Mouse (Mus musculus) urinary bladder, adult 2 months (tissue): ENCODE data around the gene Ankrd33b. TPM values are rescaled to one million over a fixed set of nuclear protein-coding genes. Genes with fewer than 3 reads are reported as not detected.

Experiments used
- DNase-seq: peaks from one replicate; pipeline ENCODE4 v3.0.0; 2022; ENCODE audit warnings: low spot score
- polyA plus RNA-seq: library from polyadenylated mRNA; depleted of rRNA; stranded (reverse); fragments of >200 nt; gene quantifications from 2 replicates; pipeline ENCODE4 v1.2.3, GENCODE M21; 2012

Ankrd33b gene
- polyA plus RNA-seq, 1 experiment: 0.85 TPM

DNA sequence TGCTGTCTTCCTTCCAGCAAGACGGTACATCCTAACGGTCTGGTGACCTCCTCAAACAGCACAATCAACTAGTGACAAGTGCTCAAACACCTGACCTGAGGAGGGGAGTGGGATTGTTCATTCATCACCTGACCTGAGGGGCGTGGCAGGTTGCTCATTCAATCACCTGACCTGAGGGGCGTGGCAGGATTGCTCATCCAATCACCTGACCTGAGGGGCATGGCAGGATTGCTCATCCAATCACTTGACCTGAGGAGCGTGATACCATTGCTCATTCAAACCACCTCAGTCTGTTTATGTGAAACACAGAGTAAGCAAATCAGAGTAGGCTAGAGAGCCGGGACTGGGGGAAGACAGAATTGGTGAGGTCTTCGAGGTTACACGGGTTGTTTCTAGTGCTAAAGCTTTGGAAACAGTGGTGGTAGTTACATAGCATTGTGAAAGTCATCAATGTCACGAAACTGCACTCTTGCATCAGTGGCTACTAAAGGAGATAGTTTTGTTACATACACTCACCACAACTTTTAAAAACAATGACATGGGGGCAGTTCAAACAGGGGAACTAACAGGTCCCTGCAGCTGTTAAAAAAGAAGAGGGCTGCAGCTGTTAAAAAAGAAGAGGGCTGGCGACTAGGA lies 28.8 kb downstream of the Ankrd33b start:
- no peak for DNase-seq

DNA sequence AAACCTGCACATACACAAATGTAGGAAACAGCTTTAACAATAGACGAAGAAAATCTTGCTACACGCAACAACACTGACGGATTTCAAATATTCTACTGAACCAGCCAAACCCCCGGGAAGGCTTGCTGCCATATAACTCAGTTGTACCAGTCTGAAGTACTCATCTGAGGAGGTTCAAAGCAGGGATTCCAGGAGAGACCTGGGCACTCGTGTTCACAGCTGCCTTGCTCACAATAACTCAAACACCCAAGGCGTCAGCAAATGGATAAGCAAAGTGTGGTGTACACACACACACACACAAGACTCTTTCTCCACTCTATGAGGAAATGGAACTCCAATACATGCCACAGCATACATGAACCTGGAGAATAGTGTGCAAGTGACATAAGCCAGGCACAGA lies 29.5 kb downstream of the Ankrd33b start:
- DNase-seq: no peak

DNA sequence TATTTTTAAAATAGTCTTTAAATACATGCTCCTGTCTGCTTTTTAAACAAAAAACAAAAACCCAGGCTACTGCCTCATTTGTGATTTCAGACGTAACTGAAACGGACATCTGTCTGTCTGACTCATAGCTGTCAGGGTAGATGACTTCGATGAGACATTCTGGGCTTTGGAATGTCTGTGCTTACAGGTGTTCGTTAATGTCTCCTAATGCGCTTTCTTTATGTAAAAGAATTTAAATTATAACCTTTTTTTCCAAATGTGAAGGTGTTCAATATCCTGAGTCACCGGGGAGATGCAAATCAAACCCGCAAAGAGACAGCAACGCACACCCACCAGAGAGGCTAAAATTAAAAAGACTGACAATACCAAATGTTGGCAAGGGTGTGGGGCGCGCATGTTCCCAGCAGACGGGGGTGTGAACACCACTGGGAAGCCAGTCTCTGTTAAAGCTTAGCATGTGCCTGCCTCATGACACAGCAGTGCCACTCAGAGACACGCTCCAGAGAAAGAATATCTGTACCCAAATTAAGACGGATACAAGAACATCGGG lies 30.3 kb downstream of the Ankrd33b start:
- no peak for DNase-seq

DNA sequence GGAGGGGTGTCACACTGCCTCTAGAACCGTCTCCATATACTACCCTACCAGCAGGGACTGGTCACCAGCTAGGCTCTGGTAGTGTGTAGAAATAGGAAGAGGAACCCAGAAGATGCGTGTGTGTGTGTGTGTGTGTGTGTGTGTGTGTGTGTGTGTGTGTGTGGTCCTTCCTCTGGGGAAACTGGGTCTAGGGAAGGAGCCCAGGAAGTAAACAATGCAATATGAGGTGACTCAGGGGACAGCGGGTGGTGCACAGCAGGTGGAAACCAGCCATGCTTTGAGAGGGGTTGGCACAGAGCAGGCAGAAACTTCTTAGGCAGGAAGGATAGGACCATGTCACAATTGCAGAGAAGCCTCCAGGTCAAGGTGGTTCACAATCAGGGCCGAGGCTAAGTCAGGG lies 30.8 kb downstream of the Ankrd33b start:
- DNase-seq: no peak

DNA sequence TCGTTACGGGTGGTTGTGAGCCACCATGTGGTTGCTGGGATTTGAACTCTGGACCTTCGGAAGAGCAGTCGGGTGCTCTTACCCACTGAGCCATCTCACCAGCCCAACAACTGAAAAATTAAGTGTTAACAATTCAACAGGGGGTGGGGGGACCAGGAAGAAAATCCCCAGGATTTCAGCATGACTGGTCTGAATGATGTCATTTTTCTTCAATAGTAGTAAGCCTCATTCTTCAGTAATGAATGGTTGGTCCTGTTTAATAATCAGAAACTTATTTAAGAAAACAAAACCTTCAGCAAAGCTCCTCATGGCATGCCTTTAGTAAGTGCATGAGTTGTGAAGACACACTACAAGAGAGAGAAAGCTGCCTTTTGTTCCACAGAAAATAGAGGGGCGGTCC lies 32.7 kb downstream of the Ankrd33b start:
- DNase-seq: no peak

DNA sequence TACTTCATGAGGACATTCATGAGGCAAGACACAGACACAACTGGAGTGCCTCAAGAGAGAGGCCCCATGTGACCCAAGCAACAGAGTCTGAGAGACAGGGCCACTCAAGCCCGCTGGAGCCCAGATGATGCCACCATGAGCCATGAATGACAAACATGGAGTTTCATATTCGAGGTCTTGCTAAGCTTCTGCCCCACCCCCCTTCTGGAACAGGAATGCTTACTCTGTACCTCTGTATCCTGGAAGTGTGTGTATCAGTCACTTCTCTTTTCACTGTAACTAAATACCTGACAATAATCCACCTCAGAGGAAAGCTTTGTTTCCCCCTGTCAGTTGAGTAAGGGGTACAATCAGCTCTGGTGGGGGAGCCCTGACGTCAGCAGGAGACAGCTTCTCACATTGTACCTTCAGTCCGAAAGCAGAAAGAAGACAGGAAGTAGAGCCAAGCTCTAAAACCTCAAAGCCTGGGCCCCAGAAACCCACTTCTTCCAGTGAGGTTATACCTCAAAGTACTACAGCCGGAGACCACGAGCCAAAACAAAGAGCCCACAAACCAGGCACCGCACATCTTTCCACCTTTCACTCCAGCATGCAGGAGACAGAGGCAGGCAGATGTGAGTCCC lies 34.9 kb downstream of the Ankrd33b start:
- DNase-seq: no peak

DNA sequence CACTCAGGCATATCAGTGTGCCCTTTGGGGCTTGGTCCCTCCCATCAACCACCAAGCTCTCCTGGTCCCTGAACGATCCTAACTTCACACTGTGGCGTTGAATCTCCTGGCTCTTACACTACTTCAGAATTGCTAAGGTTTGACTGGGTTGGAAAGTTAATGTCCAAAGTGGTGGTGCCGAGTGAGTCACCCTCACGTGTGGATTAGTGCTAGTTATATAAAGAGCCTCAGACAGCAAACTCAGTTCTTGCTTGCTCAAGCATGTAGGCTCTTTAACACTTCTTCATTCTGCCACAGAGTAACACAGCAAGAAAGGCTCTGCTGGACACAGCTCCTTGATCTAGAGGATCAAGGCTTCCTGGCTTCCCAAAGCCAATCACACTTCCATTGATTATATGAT lies 35.8 kb downstream of the Ankrd33b start:
- no peak for DNase-seq

DNA sequence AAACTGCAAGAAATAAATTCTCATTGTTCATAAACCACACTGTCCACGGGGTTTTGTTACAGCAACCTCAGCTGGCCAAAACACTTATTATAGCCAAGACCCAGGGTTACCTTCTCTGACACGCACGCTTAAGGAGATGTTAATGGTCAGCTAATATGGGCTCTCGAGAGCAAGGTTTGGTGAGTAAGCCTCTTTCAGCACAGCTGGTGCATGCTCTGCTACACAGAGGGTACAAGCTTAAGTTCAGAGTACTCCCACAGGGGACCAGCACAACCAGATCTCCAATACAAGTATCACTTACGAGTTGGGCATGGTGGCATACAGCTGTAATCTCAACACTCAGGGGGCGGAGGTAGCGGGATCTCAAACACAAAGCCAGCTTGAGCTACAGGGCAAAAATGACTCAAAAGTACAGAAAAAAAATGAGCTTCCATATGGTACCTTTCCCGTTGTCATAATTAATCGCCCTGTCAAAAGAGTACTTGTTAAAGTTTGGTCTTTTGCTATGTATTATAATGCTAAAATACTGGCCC lies 39.4 kb downstream of the Ankrd33b start:
- DNase-seq: no peak

DNA sequence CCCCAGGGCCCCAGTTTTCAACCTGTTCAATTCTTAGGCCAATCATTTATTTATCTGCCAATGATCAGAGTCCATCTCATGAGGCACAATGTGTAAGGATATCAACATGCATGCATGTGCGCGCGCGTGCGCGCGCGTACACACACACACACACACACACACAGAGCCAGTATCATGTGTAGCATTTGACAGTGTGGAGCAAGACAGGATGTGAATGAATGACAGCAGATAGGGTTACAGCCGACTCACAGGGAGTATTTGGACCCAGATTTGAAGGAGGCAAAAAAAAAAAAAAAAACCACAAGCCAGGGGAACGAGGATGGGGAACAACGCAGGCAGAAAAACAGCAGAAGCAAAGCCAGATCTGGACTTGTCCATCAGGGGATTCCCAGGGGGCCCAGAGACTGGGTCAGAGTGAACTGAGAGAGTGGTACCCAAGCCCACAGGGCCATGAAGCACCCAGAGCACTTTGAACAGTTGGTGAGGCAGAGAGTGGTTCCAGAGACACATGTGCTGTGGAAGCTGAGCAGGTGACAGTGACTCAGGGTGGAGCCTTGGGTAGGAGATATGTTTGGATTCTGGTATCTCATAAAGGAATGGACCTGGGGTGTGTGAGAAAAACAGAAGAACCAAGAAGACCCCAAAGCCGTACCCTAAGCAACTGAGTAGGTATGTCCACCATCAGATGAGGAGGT lies 41.7 kb downstream of the Ankrd33b start:
- no peak for DNase-seq

DNA sequence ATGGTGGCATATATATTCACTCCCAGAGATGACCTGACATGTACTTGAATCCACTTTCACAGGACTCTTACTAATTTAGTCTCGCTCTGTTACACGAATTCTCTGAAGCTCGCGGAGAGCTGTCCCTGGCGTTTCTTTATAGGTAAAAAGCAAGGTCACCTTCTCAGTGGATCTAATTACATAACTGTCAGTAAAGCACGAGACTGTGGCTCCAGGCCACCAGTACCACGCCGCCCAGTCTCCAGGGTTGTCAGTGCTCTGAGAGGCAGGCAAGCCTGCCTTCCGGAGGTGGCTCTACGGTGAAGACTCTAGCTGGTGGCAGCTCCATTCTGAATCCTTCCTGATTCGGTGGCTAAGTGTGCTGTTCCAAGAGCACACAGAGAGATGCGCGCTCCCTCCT lies 43.0 kb downstream of the Ankrd33b start:
- no peak for DNase-seq

DNA sequence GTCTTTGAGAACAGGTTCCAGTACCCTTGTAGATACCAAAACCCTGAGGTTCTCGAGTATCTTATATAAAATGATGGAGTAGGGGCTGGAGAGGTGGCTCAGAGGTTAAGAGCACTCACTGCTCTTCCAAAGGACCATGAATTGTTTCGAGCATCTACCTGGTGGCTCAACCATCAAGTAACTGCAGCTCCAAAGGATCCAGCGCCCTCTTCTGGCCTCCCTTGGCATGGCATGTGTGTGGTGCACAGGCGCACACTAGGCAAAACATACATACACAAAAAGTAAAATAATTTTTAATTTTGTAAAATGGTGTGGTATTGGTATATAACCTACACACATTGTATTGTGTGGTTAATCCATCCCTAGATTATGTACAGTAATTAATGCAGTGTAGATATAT lies 43.8 kb downstream of the Ankrd33b start:
- DNase-seq: no peak

DNA sequence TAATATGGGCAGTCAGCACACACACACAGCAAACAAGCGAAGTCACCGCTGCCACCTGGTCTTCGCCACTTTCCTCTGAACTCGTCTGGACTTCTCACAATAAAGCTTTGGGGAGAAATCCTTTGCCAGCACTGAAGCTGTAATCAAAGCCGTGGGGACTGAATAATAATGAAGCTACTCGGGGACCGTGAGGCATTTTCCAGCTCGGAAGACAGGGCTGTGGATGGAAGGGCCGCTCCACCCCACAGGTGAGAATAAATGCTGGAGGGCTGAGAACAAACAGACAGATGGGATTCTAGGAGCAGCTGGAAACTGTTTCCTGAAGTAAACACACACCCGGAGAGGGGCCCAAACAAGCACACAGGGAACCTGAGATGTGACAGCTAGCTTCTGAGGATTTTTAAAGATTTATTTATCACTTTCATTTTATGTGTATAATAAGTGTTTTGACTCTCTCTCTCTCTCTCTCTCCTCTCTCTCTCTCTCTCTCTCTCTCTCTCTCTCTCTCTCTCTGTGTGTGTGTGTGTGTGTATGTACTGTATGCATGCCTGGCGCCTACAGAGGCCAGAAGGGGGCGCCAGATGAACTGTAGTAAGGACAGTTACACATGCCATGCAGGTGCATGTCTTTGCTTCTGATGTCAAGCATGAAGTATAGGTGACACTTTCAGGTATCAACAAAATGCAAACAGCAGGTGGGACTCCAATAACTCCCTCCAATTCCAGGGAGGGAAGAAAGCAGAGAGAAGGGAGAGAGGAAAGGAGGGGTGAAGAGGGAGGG lies 46.7 kb downstream of the Ankrd33b start:
- no peak for DNase-seq

DNA sequence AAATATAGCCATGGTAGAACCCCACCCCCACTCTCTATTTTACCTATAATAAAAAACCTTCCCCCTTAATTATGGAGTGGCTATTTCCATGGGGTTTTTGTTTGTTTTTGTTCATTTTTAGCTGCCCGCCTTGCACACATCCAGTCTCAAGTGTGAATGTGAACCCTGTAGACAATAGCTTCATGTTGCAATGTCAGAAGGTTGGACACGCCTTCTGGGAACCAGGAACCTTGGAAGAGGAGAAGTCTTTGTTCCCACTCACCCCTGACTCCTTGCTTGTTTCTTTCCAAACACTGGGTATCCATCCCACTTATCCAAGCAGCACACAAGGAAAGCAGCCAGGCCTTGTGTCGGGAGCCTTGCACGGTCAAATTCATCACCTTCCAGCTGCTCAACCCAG lies 48.5 kb downstream of the Ankrd33b start:
- no peak for DNase-seq

DNA sequence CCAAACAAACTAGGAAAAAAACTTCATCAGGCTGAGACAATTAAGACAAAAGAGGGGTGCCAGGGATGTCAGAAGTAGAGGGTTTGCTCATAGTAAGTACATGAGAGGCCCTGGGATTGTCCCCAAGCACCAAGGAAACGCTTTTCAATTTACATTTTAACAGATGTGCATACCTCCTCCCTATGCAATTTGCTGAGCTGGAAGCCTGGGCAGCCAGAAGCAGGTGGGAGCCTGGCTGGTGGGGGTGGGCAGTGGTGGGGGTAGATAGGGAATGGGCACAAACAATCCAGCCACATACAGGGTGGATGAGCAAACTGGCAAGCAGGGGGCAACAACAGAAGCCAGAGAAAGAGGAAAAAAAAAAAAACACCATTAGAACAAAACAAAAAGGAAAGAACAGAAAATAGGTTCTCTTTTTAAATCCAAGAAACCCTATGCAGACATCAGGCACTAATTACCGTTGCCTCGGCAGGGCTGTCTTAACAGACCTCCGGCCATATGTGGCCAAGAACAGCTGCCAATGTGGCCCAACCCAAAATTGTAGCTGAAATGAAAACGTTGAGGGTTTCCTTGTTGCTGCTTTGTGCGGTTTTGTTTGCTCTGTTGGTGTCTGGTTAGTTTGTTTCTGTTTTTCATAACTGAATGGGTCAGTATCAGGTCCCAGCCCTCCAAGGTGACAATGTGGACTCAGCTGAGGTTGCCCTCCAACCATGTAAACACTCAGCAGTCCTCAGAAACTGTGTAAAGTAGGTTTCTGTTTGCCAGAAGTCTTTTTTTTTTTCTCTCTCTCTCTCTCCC lies 49.2 kb downstream of the Ankrd33b start:
- DNase-seq: no peak

DNA sequence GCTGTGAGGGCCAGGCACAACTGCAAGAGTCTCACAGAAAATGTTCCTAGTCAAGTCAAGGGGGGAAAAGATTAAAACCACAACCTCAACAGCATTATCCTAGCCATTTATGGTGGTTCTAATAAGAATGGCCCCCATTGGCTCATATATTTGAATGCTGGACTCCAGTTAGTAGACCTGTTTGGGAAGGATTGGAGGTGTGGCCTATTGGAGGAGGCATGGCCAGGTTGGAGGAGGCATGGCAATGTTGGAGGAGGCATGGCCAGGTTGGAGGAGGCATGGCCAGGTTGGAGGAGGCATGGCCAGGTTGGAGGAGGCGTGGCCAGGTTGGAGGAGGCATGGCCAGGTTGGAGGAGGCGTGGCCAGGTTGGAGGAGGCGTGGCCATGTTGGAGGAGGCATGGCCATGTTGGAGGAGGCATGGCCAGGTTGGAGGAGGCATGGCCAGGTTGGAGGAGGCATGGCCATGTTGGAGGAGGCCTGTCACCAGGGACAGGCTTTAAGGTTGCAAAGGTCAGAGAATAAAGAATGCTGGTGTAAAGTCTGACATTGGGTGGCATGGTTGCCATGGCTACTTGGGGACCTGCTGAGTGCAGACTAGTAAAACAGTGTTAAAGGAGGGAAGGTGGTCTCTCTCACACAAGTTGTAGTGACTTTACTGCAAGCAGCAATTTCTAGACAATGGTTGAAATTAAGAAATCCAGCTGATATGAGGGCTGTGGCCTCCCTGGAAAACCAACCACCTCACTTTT lies 50.3 kb downstream of the Ankrd33b start:
- no peak for DNase-seq

DNA sequence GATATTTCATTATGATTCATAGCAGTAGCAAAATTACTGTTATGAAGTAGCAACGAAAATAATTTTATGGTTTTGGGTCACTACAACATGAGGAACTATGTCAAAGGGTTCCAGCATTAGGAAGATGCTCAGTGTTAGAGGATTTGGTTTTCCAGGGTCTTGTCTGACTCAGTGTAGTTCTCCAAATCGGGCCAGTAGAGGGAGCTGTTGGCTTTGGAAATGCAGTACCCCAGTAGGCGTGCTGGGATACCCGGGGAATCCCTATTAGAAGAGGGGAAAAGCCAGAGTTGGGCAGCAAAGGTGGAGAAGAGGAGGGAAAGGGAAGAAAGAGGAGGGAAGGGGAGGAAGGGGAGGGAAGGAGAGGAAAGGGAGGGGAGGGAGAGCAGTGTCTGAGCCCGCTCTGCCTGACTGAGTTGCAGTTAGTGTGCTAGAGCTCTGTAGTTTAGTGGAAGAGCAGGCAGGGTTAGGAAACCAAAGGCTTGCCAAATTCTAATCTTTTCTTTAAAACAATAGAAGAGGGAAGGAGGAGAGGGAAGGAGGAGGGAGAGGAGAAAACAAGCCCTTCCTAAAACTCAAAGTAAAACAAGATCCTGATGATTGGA lies 51.8 kb downstream of the Ankrd33b start:
- peak; percentile 38 for DNase-seq

DNA sequence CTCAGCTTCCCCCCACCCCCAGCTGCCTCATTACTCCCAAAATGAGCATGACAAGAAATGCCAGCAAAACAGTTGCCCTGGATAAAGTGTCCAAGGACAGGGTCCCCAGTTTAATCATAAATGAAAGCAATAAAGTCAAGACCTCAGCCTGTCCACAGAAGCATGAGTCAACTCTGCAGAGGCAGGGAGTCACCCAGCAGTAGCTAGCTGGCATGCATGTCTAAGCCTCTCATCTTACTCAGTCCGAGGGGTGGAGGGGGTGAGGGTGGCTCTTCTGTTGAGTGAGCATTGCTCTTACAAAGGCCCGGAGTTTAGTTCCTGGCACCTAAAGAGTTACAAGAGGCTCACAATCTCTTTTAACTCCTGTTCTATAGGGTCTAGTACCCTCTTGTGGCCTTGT lies 55.5 kb downstream of the Ankrd33b start:
- no peak for DNase-seq

DNA sequence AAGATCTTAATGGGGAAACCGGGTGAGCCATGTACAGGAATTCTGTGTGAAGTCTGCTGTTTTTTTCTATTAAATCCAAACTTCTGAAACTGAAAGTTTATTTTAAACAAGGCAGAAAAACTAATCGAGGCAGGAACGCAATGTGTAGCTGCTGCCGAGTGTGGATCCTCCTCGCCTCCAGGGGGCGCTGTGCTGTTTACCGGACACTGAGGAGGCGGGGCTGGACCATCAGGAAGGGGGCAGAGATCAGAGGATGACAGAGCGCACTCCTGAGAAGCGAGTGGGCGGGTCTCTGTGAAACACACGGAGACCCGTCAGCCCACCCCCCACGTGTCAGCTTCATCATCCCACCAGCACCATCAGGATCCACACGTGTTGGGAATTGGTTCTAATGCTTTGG lies 58.0 kb downstream of the Ankrd33b start:
- DNase-seq: no peak

DNA sequence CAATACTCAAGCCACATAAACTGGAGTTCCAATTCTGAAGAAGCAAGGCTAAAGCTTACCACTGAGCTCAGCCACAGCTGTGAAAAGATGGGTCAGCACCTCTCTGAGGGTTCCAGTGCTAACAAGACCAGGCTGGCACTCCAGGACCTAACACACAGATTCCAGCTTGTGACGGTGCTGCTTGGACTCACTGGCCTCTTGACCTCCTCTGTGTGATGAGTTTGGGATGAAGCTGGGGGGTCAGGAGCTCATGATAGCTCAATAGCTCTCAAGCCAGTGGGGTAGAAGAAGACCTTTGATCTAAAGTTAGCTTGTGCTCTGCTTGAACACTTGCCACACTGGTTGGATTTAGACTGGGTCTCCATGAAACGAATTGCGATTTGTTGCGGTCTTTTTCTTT lies 60.8 kb downstream of the Ankrd33b start:
- no peak for DNase-seq

DNA sequence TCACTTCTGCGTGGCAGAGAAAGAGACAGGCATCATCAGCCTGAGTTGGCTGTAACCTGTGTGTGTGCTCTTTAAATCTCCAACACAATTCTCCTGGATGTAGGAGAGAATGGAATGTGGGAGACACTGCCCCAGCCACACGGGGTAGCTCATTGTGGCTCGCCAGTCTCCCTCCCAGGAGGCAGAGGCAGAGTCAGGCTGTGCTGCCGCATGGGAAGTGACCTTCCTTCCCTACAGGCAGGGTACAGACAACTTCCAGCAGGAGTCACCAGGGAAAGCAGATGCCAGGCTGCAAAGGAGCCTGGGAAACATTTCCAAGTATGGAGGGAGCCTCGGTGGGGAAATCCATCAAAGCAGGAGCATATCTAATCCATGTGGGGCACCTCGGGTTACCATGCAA lies 62.3 kb downstream of the Ankrd33b start:
- DNase-seq: no peak
